Mouse (Mus musculus): ENCODE data around the gene Lsm7. TPM values are rescaled to one million over a fixed set of nuclear protein-coding genes. Genes with fewer than 3 reads are reported as not detected.

The Lsm7 gene
- polyA plus RNA-seq, 1 experiment = 136 TPM

GRCm38 (mm10) chr10:80887181-80887580, 32.2 kb upstream of the Lsm7 start:
- WGBS = 31% methylated on average over 11 of the region's 11 CpGs
- H3K4me1 ChIP-seq (ENCODE audit: control insufficient read depth, insufficient read depth, low read length) = no peaks in the 10 kb centered on the region
- no peak overlapping the region for H3K4me3 ChIP-seq (replicated peaks; ENCODE audit: control insufficient read depth, low read depth, low read length)
- H3K27ac ChIP-seq (ENCODE audit: control insufficient read depth, insufficient read depth, low read depth, low read length, poor library complexity) = no peak overlapping the region
- TF ChIP-seq CTCF (IDR thresholded peaks at IDR 0.05; ENCODE audit: control insufficient read depth, insufficient read depth, low read length) (no peak), POLR2A (IDR thresholded peaks at IDR 0.05; ENCODE audit: borderline replicate concordance, control insufficient read depth, low read depth, low read length) (no peak)

GRCm38 (mm10) chr10:80881301-80881700, 26.3 kb upstream of the Lsm7 start:
- no peak overlapping the region for H3K4me3 ChIP-seq (replicated peaks; ENCODE audit: control insufficient read depth, low read depth, low read length)
- no peak overlapping the region for H3K27ac ChIP-seq (ENCODE audit: control insufficient read depth, insufficient read depth, low read depth, low read length, poor library complexity)
- peak; percentile 91 for TF ChIP-seq CTCF (IDR thresholded peaks at IDR 0.05; ENCODE audit: control insufficient read depth, insufficient read depth, low read length)
- peak; percentile 14; the same call in 1 of the 2 replicates for TF ChIP-seq POLR2A (IDR thresholded peaks at IDR 0.05; ENCODE audit: borderline replicate concordance, control insufficient read depth, low read depth, low read length)
- H3K4me1 ChIP-seq (ENCODE audit: control insufficient read depth, insufficient read depth, low read length) = peaks cover 2% of the 10 kb centered on the region; the same call in 1 of the 2 replicates
- WGBS = 22% methylated on average over 10 of the region's 10 CpGs

GRCm38 (mm10) chr10:80880901-80881300, 25.9 kb upstream of the Lsm7 start:
- TF ChIP-seq CTCF (IDR thresholded peaks at IDR 0.05; ENCODE audit: control insufficient read depth, insufficient read depth, low read length) = no peak
- TF ChIP-seq POLR2A (IDR thresholded peaks at IDR 0.05; ENCODE audit: borderline replicate concordance, control insufficient read depth, low read depth, low read length) = no peak
- peaks cover 2% of the 10 kb centered on the region; the same call in 1 of the 2 replicates for H3K4me1 ChIP-seq (ENCODE audit: control insufficient read depth, insufficient read depth, low read length)
- no peak overlapping the region for H3K4me3 ChIP-seq (replicated peaks; ENCODE audit: control insufficient read depth, low read depth, low read length)
- WGBS = 79% methylated on average over 2 of the region's 2 CpGs
- no peak overlapping the region for H3K27ac ChIP-seq (ENCODE audit: control insufficient read depth, insufficient read depth, low read depth, low read length, poor library complexity)

GRCm38 (mm10) chr10:80880131-80880641, 25.2 kb upstream of the Lsm7 start:
- H3K4me1 ChIP-seq (ENCODE audit: control insufficient read depth, insufficient read depth, low read length) = peaks cover 2% of the 10 kb centered on the region; the same call in 1 of the 2 replicates
- peak; percentile 98 for TF ChIP-seq CTCF (IDR thresholded peaks at IDR 0.05; ENCODE audit: control insufficient read depth, insufficient read depth, low read length)
- no peak for TF ChIP-seq POLR2A (IDR thresholded peaks at IDR 0.05; ENCODE audit: borderline replicate concordance, control insufficient read depth, low read depth, low read length)
- no peak overlapping the region for H3K4me3 ChIP-seq (replicated peaks; ENCODE audit: control insufficient read depth, low read depth, low read length)
- no peak overlapping the region; the same call in 1 of the 2 replicates for H3K27ac ChIP-seq (ENCODE audit: control insufficient read depth, insufficient read depth, low read depth, low read length, poor library complexity)
- WGBS = 6% methylated on average over 5 of the region's 5 CpGs

GRCm38 (mm10) chr10:80876594-80876993, 21.6 kb upstream of the Lsm7 start:
- 63% methylated on average over 3 of the region's 3 CpGs for WGBS
- H3K27ac ChIP-seq (ENCODE audit: control insufficient read depth, insufficient read depth, low read depth, low read length, poor library complexity) = no peak overlapping the region
- peaks cover 2% of the 10 kb centered on the region; the same call in 1 of the 2 replicates for H3K4me1 ChIP-seq (ENCODE audit: control insufficient read depth, insufficient read depth, low read length)
- TF ChIP-seq POLR2A (IDR thresholded peaks at IDR 0.05; ENCODE audit: borderline replicate concordance, control insufficient read depth, low read depth, low read length) (no peak), CTCF (IDR thresholded peaks at IDR 0.05; ENCODE audit: control insufficient read depth, insufficient read depth, low read length) (no peak)
- H3K4me3 ChIP-seq (replicated peaks; ENCODE audit: control insufficient read depth, low read depth, low read length) = no peak overlapping the region

- peaks cover 2% of the 10 kb centered on the region; the same call in 1 of the 2 replicates for H3K4me1 ChIP-seq (ENCODE audit: control insufficient read depth, insufficient read depth, low read length)
- H3K27ac ChIP-seq (ENCODE audit: control insufficient read depth, insufficient read depth, low read depth, low read length, poor library complexity) = no peak overlapping the region
- peak; percentile 77 for TF ChIP-seq CTCF (IDR thresholded peaks at IDR 0.05; ENCODE audit: control insufficient read depth, insufficient read depth, low read length)
- TF ChIP-seq POLR2A (IDR thresholded peaks at IDR 0.05; ENCODE audit: borderline replicate concordance, control insufficient read depth, low read depth, low read length) = no peak
- 26% methylated on average over 5 of the region's 5 CpGs for WGBS
- H3K4me3 ChIP-seq (replicated peaks; ENCODE audit: control insufficient read depth, low read depth, low read length) = no peak overlapping the region
Observed at GRCm38 (mm10) chr10:80876028-80876427, 21.0 kb upstream of the Lsm7 start.

GRCm38 (mm10) chr10:80874035-80874434, 19.0 kb upstream of the Lsm7 start:
- H3K4me1 ChIP-seq (ENCODE audit: control insufficient read depth, insufficient read depth, low read length) = no peaks in the 10 kb centered on the region; the same call in 1 of the 2 replicates
- 89% methylated on average over 9 of the region's 9 CpGs for WGBS
- TF ChIP-seq CTCF (IDR thresholded peaks at IDR 0.05; ENCODE audit: control insufficient read depth, insufficient read depth, low read length) = no peak
- no peak for TF ChIP-seq POLR2A (IDR thresholded peaks at IDR 0.05; ENCODE audit: borderline replicate concordance, control insufficient read depth, low read depth, low read length)
- H3K4me3 ChIP-seq (replicated peaks; ENCODE audit: control insufficient read depth, low read depth, low read length) = no peak overlapping the region
- H3K27ac ChIP-seq (ENCODE audit: control insufficient read depth, insufficient read depth, low read depth, low read length, poor library complexity) = no peak overlapping the region

GRCm38 (mm10) chr10:80871581-80871980, 16.6 kb upstream of the Lsm7 start, which contains the start of gene Tmprss9:
TSS of gene Tmprss9 (plus strand) at chr10:80871848.
- Histone ChIP-seq H3K27ac (ENCODE audit: control insufficient read depth, insufficient read depth, low read depth, low read length, poor library complexity) (no peak within 1 kb of the TSS), H3K4me3 (replicated peaks; ENCODE audit: control insufficient read depth, low read depth, low read length) (no peak within 1 kb of the TSS), H3K4me1 (ENCODE audit: control insufficient read depth, insufficient read depth, low read length) (no peaks in the 10 kb centered on the region)
- WGBS = 33% methylated on average over 9 of the region's 9 CpGs
- no peak for TF ChIP-seq CTCF (IDR thresholded peaks at IDR 0.05; ENCODE audit: control insufficient read depth, insufficient read depth, low read length)
- TF ChIP-seq POLR2A (IDR thresholded peaks at IDR 0.05; ENCODE audit: borderline replicate concordance, control insufficient read depth, low read depth, low read length) = no peak

Data from bone marrow, adult 2 months (tissue).